Mouse (Mus musculus) CH12F3 (cell line): ENCODE results near the gene Cipc.

Source experiments
- in situ Hi-C: fragments of 300-500 bp; cut with MboI; formaldehyde crosslinking; loops from 2 replicates; pipeline ENCODE4 v1.14.3; 2020; ENCODE audit warnings: low sequenced_read_pairs

The Cipc gene

DNA sequence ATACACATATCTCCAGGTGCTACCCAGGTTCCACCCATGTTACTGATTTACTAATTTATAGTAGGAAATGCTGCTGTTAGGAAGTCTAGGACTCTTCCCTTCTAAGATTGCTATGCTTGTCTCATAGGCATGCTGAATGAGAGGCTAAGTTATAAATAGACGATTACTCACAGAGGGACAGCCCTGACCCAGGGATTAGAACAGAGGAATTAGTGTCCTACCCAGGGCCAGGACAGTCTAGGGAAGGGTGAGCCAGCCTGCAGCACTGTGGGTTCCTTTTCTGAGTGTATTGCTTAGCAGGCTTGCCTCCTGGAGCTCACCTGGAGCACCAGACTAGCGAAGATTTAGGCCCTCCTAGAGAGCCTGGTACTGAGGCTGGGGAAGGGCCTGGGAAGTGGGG lies 9.1 kb downstream of the Cipc start:
- in situ Hi-C loops, result no loop called here

DNA sequence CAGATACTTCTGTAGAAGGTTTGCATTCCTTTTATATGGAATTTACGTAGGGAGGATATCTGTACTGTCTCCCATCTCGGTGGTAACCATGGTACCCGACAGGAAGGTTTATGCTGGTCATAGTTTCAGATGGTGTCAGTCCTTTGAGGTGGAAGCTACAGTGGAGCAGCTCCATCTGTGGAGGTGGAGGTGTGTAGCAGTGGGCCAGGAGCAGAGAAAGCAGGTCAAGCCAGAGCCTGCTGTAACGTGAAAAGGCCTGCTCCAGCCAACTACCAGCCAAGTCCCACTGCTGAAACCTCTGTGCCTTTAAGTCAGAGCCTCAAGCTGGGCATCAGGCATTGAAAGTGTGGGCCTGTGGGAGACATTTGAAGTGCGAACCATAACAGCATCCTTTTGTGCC lies 11.7 kb downstream of the Cipc start:
- in situ Hi-C loops, result no loop called here

DNA sequence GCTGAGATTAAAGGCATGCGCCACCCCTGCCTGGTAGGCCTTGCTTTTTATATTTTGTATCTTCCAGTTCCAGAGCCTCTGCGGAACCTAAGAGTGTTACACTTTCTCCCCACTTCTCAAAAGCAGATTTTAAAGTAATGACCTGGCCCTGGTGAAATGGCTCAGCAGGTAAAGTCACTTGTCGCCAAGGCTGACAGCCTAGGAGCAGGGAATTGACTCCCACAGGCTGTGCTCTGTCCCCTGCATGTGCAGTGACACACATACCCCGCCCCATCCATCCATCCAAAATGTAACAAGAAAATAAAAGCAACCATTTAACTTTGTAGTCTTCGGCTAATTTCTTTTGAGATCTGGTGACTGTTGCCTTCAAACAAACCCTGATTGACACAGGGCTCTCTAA lies 12.8 kb downstream of the Cipc start:
- in situ Hi-C loops, result no loop called here

DNA sequence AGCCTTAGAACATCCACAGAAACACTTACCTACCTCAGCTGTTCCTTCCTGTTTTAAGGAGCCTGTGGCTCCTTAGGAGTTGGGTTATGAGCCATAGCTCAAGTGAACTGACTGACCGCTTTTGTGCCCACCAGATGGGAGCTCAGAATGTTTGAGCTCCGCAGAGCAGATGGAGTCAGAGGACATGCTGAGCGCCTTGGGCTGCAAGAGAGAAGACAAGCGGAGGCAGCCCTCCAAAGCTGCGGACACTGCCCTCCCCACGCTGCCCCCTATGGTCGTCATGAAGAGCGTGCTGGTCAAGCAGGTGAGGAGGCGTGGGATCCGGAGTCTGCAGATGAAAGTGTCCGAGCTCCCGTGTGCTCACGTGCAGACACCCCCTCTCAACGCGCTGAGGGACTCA lies 13.3 kb downstream of the Cipc start:
- in situ Hi-C loops, result no loop called here

DNA sequence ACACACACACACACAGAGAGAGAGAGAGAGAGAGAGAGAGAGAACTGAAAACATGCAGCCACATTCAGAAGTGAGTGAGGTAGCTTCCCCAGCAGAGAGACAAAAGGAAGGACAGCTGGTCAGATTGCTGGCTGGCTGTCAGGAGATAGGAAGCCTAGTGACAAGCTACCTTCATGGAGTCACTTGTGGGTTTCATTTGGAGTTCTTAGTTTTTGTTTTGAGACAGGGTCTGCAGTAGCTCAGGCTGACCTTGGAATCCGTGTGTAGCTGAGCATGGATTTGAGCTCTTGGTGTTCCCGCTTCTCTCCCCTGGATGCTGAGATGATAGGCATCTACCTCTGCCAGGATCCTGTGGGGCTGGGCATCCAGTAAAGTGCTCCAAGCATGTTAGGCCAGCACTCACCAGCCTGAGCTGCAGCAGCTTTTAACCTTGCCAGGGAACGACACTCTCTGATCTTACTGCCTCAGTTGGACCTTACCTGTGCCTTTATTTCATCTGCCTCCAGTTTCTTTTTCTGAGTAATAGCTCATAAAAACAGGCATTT lies 14.0 kb downstream of the Cipc start:
- in situ Hi-C loops, result no loop called here

DNA sequence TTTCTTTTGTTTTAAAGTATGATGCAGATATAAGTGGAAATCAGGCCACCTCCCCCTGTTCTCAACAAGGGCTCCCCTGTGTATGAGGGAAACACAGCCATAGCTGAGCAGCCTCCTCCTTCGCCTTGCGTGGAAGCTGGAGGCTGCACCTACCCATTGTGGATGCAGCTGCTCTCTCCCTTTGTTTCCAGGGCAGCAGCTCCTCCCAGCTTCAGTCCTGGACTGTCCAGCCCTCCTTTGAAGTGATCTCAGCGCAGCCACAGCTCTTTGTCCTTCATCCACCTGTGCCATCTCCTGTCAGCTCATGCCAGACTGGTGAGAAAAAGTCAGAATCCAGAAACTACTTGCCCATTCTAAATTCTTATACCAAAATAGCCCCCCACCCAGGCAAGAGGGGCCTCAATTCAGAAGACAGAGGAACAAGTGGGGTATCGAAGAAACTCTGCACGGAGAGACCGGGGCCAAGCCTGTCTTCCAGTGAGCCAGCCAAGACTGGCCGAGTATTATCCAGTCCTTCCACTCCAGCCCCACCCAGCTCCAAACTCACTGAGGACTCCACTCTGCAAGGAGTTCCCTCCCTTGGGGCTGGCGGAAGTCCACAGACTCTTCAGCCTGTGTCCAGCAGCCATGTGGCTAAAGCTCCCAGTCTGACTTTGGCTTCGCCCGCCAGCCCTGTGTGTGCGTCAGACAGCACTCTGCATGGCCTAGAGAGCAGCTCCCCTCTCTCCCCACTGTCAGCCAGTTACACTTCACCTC lies 14.9 kb downstream of the Cipc start:
- in situ Hi-C loops, result no loop called here

DNA sequence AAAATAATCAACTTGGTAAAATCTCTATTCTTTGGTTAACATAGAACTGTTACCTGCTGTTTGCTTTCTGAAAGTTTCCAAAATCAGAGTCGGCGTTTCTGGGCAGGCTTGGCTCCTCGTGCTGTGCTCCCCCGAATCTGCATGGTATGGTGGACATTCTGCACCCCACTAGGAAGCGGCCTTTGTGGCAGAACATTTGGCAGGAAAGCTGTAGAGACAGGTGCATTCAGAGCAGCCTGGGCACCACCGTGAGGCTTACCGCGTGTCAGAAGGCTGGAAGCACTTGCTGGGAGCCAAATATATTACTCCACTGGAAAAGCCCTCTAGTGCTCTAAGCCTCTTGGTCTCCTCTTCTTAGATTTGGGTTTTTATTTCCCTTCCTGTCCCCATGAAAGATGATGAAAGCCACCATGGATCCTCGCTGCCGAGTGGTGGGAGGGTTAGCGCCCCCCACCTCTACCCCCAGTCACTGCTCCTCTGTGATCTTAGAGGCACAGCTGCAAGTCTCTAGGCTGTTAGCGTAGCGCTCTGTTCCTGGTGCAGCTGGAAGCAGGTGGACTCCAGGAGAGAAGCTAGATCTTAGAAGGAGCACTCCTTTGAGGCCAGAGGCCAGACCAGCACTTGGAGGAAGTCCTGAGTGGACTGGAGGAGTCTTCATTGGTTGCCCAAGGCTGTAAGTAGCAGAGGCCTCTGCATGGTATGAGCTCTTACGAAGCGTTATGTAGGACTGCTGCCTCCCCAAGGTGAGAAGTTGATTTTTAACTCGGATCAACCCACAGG lies 17.6 kb downstream of the Cipc start:
- in situ Hi-C loops, result no loop called here

DNA sequence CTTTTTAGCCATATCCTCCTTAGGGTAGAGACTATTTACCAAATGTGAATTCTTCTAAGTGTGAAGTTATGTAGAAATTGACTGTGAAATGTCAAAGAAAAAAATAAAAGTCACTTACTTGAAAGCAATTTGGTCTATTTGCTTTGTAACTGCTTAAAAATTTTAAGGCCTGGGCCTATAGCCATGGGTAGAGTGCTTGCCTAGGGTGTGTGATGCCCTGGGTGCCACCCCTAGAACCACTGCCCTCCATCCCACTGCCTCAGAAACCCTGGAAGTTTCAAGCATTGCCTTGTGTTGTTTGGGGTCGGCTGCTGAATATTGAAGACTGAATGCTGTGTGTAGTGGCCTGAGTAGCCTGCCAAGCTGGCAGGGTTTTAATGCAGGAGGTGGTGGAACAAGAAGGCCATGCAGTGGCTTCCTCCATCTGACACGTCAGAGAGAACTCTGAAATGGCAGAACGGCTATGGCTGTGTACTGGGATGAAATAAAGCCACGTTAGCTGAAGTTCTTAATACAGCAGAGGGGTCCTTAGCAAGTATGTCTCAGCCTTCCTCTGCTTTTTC lies 18.5 kb downstream of the Cipc start:
- in situ Hi-C loops, result no loop called here

DNA sequence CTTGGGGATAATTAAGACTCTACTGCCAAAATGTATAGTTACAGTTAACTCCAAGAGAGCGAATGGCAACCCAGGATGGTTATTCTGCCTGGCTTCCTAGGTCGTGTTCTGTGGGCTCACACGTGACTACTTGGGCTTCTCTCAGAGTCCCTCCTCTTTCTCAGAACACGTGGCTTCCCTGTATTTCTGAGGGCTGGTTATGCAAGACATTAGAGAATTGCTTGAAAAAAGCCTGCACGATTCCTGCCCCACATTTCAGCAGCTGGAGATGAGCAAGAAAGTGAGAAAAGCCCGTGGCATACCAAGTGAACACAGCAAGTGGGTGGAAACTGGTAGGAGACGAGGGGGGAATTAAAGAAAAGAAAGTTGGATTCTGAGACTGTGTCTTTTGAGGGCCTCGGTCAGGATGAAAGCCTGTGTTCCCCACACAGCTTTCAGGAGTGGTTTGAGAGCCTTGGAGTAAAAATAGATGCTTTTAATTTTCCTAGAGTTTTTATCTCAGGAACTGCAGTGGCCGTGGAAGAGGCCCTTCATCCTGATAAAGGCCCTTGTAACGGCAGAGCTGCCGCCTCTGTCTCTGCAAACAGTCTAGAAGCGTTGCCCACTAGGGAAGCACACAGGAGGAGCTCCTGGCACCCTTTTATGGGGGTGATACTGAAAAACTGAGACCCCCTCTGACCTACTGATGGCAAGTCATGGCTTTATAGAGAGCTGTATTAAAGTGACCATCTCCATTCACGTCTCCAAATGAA lies 21.8 kb downstream of the Cipc start:
- in situ Hi-C loops, result no loop called here

DNA sequence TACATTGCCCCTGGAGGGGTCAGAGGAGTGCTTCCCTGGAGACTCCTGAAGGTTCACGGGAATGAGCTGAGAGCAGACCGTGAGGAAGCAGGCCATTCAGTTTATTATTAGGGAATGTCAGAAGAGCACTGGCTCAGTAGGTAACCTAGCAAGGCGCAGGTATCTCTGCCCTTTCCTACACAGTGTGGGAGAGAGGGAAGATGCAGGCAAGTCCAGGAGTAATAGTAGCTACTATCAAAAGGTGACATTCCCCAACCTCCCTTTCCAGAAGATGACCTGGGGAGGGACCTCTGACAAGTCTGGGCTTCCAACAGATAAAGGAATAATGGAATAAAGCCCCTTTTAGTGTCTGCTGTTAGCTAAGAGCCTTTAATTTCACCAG lies 22.4 kb downstream of the Cipc start:
- in situ Hi-C loops, result no loop called here

DNA sequence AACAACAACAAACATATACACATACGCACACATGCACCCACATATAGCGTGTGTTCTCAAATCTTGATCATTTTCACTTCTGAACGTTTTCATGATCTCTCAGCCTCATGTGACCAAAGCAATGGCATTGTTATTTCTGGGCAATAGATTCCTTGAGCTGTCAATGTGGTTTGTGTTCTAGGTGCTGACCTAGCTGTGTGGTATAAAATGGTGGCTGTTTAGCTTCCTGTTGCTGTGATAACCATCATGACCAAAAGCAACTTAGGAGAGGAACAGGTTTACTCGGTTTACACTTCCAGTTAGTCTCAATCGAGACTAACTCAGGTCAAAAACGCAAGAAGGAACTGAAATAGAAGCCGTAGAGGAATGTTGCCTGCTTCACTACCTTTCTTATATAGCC lies 24.2 kb downstream of the Cipc start:
- in situ Hi-C loops, result no loop called here

DNA sequence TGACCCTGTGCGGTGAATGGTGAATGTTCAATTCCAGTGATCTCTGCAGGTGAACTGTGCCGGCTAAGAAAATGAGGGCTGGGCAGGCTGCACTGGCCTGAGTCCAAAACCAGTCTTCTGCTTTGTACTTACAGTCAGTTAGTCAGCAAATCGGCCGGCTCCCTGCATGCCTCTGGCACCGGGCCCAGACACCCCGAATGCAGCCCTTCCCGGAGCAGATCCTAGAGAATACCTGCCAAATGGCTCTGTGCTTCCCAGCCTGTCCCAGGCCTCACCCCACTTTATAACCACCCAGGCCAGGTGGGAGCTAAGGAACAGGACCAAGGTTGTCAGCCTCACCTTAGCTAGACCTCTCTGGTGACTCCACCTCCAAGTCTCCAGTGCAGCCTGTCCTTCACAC lies 26.4 kb downstream of the Cipc start:
- in situ Hi-C loops, result no loop called here

DNA sequence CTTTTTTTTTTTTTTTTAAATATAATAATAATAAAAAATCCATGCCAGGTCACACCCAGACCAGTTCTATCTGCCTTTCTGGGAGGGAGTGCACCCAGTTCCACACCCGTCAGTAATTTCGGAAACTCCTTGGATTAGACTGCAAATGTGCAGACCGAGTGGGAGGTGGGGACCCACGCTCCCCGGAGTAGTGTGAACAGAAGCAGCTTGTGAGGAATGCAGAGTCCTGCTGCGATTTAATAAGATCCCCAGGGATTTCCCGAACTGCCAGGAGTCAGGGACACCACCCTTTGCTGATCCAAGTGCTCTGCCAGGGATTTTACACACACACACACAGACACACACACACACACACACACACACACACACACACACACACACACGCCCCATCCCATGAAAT lies 26.9 kb downstream of the Cipc start:
- in situ Hi-C loops, result no loop called here

DNA sequence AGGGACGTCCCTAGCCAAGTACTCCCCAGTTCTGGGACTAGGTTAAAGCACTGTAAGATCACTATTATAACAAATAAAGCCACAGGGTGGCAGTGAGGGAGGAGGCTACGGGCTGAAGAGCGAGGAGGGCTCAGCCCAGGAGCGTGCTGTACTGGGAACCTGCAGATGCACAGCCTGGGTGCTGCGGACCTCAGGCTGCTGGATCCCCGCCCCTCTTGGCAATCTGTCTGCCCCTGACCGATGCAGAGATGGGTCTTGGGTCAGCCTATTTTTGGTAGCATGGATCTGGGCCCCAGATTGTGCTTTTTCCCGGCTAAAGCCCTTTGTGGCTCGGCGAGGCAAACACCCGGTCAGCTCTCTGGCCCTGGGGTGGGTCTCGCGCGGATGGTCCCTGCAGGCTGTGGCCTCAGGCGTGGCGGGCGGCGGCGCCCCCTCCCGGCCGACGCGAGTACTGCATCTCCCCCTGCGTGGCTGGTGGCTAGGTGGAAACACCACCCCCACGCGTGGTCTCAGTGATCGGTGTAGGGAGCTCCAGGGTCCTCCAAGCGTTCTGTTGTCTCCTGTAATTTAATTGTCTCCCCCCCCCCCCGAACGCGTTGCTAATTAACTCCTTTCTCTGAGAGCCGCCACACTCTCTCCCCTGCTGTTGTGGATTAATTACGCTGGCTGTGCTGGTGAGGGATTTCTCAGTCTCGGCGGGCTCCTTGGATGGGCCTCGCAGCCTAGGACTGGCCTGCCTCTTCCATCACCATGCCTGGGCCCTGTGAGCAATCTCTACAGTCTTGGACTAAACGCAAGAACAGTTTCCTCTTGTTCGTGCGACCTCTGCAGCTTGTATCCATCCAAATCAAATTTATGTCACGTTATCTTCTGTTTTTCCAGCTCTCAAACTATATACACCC lies 27.8 kb downstream of the Cipc start:
- in situ Hi-C loops, result no loop called here

DNA sequence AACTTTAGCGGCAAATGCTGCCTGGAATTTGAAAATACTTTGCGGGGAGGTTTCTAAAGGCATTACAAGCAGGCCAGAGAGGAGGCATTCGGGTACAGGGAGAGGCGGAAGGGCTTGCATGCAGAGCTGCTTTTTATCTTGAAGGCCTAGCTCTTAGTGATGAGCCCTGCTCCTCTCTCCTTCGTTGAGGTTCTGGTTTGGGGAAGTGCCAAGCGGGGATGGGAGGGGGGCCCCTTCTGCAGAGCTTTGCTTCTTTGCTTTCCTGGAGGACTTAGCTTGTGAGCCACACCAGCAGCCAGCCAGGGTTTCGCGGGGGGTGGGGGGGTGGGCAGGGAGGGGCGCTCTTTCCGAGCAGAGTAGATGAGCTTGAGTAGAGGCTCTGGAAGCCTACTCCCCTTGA lies 28.9 kb downstream of the Cipc start:
- in situ Hi-C loops, result no loop called here

DNA sequence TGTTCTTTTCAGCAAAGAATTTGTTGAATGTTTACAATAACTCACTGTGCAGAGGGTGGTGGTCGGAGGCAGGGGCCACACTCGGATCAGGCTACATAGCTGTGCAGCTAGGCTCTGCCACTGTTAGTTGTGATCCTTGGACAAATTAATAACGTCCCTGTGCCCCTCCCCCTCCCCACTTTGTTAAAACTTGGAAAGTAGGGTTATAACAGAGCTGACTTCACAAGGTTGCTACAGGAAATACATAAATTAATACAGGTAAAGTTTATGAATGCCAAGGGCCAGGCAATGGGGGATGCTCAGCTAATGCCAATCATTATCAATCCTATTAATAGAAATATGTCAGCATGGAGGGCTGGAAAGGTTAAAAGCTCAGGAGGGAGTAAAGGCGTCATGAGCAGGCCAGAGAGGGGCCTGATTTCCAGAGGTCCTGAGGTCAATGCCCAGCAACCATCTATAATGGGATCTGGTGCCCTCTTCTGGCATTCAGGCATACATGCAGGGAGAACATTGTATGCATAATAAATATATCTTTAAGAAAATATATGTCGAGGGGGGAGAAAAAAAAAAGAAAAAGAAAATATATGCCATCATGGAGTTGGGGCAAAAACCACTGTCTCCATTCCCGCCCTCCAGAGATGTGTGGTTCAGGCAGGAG lies 29.8 kb downstream of the Cipc start:
- in situ Hi-C loops, result no loop called here

DNA sequence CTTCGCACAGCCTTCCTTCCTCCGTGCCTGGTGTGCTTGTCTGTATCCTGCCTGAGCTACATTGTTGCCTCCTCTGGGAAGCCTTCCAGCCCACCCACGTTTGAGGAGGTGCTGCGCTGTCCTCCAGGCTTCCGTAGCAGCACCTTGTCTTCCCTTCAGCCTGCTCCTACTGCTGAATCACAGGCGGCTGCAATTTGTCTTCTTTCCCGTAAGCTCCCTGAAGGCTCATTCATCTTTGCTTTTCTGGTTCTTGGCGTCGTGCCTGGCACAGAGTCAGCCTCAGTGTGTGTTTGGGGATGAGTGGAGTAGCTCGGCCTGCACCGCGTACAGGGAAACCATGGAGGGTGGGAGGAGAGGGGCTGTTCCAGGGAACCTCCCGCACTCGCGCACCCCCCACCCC lies 31.0 kb downstream of the Cipc start:
- in situ Hi-C loops, result no loop called here

DNA sequence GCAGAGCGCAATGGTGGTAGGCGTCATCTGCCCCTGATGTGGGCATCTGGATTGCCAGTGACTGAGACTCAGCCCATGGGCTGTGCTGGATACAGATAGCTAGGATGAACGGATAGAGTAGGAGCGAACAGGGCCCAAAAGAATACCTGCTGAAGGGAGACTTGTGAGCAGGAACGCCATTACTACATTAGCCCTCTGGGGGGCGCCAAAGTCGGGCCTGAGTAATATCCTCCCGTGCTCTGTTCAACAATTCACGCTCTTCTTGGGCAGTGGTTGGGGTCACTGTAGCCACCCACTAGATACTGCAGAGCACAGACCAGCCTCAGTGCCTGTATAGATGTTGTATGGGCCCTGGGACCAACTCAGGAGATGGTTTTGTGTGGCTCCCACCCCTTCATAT lies 34.3 kb downstream of the Cipc start:
- in situ Hi-C loops, result no loop called here

DNA sequence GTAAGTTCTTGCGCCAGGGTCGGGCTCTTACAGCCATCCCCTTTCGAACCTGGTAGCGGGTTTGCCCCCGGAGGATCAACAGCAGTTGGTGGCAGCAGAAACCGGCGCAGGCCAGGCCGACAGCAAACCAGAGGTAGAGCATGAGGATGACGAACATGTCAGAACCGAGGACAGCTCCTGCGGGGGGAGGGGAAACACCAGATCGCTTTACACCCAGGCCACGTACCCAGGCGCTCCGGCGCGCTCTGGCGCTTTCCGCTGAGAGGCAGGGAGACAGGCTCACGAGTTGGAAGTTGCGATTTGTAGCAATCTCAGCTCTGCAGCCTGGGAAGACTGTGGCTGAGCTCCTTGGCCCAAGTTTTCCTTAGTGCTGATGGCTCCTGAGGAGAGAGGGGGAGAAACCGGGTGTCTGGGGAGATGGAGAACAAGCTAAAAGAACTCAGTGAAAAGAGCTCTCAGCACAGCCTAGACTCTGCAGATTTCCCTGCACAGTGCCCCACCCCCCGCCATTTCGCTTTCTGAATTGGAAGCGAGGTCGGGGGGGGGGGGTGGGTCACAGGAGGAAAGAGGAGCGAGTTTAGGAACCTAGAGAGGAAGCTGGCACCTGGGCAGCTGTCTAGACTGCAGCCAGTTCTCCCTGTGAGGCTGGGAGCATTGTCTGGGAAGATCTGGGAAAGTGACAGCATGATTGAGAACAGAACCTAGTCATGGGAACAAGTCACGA lies 36.8 kb downstream of the Cipc start:
- in situ Hi-C loops, result no loop called here
